ENCODE assay signal across 9 mouse cellular contexts in genomic region chr7:123108058-123109055, GRCm38 (mm10). TPM values are rescaled to one million over a fixed set of nuclear protein-coding genes. Genes with fewer than 3 reads are reported as not detected.
DNase-seq lines count a peak whose midpoint lies in the region; ATAC-seq and TF ChIP-seq lines count a peak whose summit lies in the region.
"Had no signal": no experiment of that assay in that cellular context is flagged by ENCODE, and none has a peak within 500 bp of the region (broad histone marks: within the 10 kb centered on the region; RNA-seq: fewer than 3 reads in every experiment).

No protein-coding gene starts in this region.

- H3K36me3 ChIP-seq in kidney, embryonic 16.5 days (ENCODE audit: insufficient read depth, low read length) = no peaks in the 10 kb centered on the region
- no peaks in the 10 kb centered on the region for H3K36me3 ChIP-seq in kidney, adult 2 months (ENCODE audit: control insufficient read depth, insufficient read depth, low read length)
- H3K36me3 ChIP-seq in CH12.LX (replicated peaks in 1 of 2; ENCODE audit: control insufficient read depth in 1 of 2, insufficient read depth in 1 of 2, low read length in 1 of 2) = no peaks in the 10 kb centered on the region
- H3K36me3 ChIP-seq in liver, embryonic 13.5 days = no peaks in the 10 kb centered on the region
- H3K36me3 ChIP-seq: embryonic facial prominence, embryonic 12.5 days had no signal

- no peak overlapping the region for H3K9ac ChIP-seq in kidney, embryonic 16.5 days (replicated peaks; ENCODE audit: low read length)
- no peak overlapping the region for H3K9ac ChIP-seq in CH12.LX (ENCODE audit: insufficient read depth, low read depth)
- H3K9ac ChIP-seq in liver, embryonic 13.5 days = no peak overlapping the region
- H3K9ac ChIP-seq: embryonic facial prominence, embryonic 12.5 days had no signal

- H3K4me3 ChIP-seq in kidney, embryonic 16.5 days (ENCODE audit: low read length) = no peak overlapping the region
- no peak overlapping the region for H3K4me3 ChIP-seq in kidney, adult 2 months (ENCODE audit: insufficient read depth, low read depth, low read length)
- no peak overlapping the region for H3K4me3 ChIP-seq in CH12.LX (replicated peaks in 1 of 3; ENCODE audit: low read depth in 2 of 3, low read length in 2 of 3, poor library complexity in 1 of 3)
- no peak overlapping the region for H3K4me3 ChIP-seq in liver, embryonic 13.5 days (replicated peaks)
- H3K4me3 ChIP-seq: embryonic facial prominence, embryonic 12.5 days had no signal

- TF ChIP-seq CTCF in kidney, adult 2 months (conservative IDR thresholded peaks at IDR 0.05; ENCODE audit: insufficient read depth, insufficient read length, low read depth, low read length) = no peak
- TF ChIP-seq CTCF in CH12.LX (conservative IDR thresholded peaks at IDR 0.05 in 1 of 2, IDR thresholded peaks at IDR 0.05 in 1 of 2; ENCODE audit: low read depth in 2 of 2, low read length in 2 of 2) = no peak

- DNase-seq in kidney, adult 2 months = no peak
- peak; percentile 88 for DNase-seq in CH12.LX (ENCODE audit: extremely low read depth)
- DNase-seq in brain, adult 2 months (ENCODE audit: low read depth, low spot score) = peak; percentile 90
- DNase-seq in liver, embryonic 13.5 days = no peak
- DNase-seq in thymus, postnatal 25 days = no peak
- DNase-seq in natural killer cell, adult 2 months (ENCODE audit: low spot score in 2 of 2) = no peak
- DNase-seq in ovary, adult 18-20 months (ENCODE audit: low spot score) = no peak

- H3K79me2 ChIP-seq in CH12.LX (replicated peaks; ENCODE audit: control insufficient read depth, extremely low read depth, insufficient read depth, poor library complexity, severe bottlenecking) = no peaks in the 10 kb centered on the region

- TF ChIP-seq POLR2A in kidney, adult 2 months (IDR thresholded peaks at IDR 0.05; ENCODE audit: low read depth, low read length) = no peak
- TF ChIP-seq POLR2A in CH12.LX (IDR thresholded peaks at IDR 0.05; ENCODE audit: low read depth, low read length) = no peak

- dilution Hi-C loops in CH12.LX (cut with MboI; ENCODE audit: extremely low pct_ligation_motif_present, extremely low pct_unique_long_range_greater_than_20kb, low sequenced_read_pairs) = no loop called here

- no peaks in the 10 kb centered on the region for H3K9me3 ChIP-seq in kidney, embryonic 16.5 days (ENCODE audit: low read length)
- no peaks in the 10 kb centered on the region for H3K9me3 ChIP-seq in CH12.LX (replicated peaks; ENCODE audit: low read length)
- no peaks in the 10 kb centered on the region for H3K9me3 ChIP-seq in liver, embryonic 13.5 days (replicated peaks)
- H3K9me3 ChIP-seq: embryonic facial prominence, embryonic 12.5 days had no signal

- no peak for TF ChIP-seq RAD21 in CH12.LX (IDR thresholded peaks at IDR 0.05; ENCODE audit: low read depth, low read length)

- 0 out of 2 replicates have a peak overlapping the region, but pooled peaks have one; percentile 10 for H3K27ac ChIP-seq in kidney, embryonic 16.5 days (ENCODE audit: low read length)
- H3K27ac ChIP-seq in kidney, adult 2 months (ENCODE audit: insufficient read depth, low read depth, low read length) = no peak overlapping the region
- no peak overlapping the region for H3K27ac ChIP-seq in CH12.LX (ENCODE audit: insufficient read depth, low read depth)
- no peak overlapping the region for H3K27ac ChIP-seq in liver, embryonic 13.5 days
- H3K27ac ChIP-seq: embryonic facial prominence, embryonic 12.5 days had no signal

- no peaks in the 10 kb centered on the region for H3K27me3 ChIP-seq in kidney, embryonic 16.5 days (ENCODE audit: insufficient read depth, low read length)
- no peaks in the 10 kb centered on the region; the same call in 1 of the 2 replicates for H3K27me3 ChIP-seq in kidney, adult 2 months (replicated peaks; ENCODE audit: control insufficient read depth, insufficient read depth, low read length)
- peaks cover 3% of the 10 kb centered on the region for H3K27me3 ChIP-seq in CH12.LX (replicated peaks)
- no peaks in the 10 kb centered on the region for H3K27me3 ChIP-seq in liver, embryonic 13.5 days
- H3K27me3 ChIP-seq: embryonic facial prominence, embryonic 12.5 days had no signal

- in situ Hi-C loops in CH12.LX (cut with MboI; ENCODE audit: low pct_ligation_motif_present, low pct_unique_long_range_greater_than_20kb, low sequenced_read_pairs) = no loop called here

- H3K4me2 ChIP-seq in kidney, embryonic 16.5 days (replicated peaks; ENCODE audit: low read depth, low read length) = no peak overlapping the region
- H3K4me2 ChIP-seq in CH12.LX (ENCODE audit: insufficient read depth, low read depth, poor library complexity, severe bottlenecking) = peak overlapping the region; percentile 45; the same call in 1 of the 2 replicates
- H3K4me2 ChIP-seq in liver, embryonic 13.5 days = no peak overlapping the region
- H3K4me2 ChIP-seq: embryonic facial prominence, embryonic 12.5 days had no signal

- WGBS in kidney, embryonic 16.5 days = 65% methylated on average over 13 of the region's 13 CpGs
- 64% methylated on average over 13 of the region's 13 CpGs for WGBS in kidney, adult 2 months
- WGBS in liver, embryonic 13.5 days (ENCODE audit: insufficient replicate concordance) = 46% methylated on average over 13 of the region's 13 CpGs

- peaks cover 21% of the 10 kb centered on the region for H3K4me1 ChIP-seq in kidney, embryonic 16.5 days (ENCODE audit: insufficient read depth, low read length)
- H3K4me1 ChIP-seq in kidney, adult 2 months (ENCODE audit: control insufficient read depth, insufficient read depth, low read length) = no peaks in the 10 kb centered on the region
- H3K4me1 ChIP-seq in CH12.LX (ENCODE audit: control insufficient read depth in 1 of 2, insufficient read depth in 2 of 2) = peaks cover 5 to 26% of the 10 kb centered on the region in 2 experiments
- peaks cover 18% of the 10 kb centered on the region for H3K4me1 ChIP-seq in liver, embryonic 13.5 days (replicated peaks)
- H3K4me1 ChIP-seq: embryonic facial prominence, embryonic 12.5 days had no signal

- TF ChIP-seq EP300 in CH12.LX (IDR thresholded peaks at IDR 0.05; ENCODE audit: low read length) = peak; percentile 75

- peak; percentile 71 for ATAC-seq in kidney, embryonic 16.5 days (ENCODE audit: low FRiP score, low TSS enrichment)
- ATAC-seq in liver, embryonic 13.5 days (ENCODE audit: low read depth) = peak; percentile 51; the same call in 1 of the 2 replicates

TF ChIP-seq in CH12.LX, 34 proteins besides CTCF, POLR2A, EP300 and RAD21:
- TF ChIP-seq JUND (conservative IDR thresholded peaks at IDR 0.05; ENCODE audit: low read depth, low read length) = peak; percentile 91
- TF ChIP-seq USF1 (IDR thresholded peaks at IDR 0.05; ENCODE audit: low read depth, low read length) = no peak
- peak; percentile 89 for TF ChIP-seq IRF4 (IDR thresholded peaks at IDR 0.05; ENCODE audit: low read depth, low read length)
- peak; percentile 89 for TF ChIP-seq JUN (IDR thresholded peaks at IDR 0.05; ENCODE audit: insufficient read depth, low read depth, low read length)
- peak; percentile 83 for TF ChIP-seq MXI1 (IDR thresholded peaks at IDR 0.05; ENCODE audit: low read depth, low read length)
- peak; percentile 84 for TF ChIP-seq MYC (IDR thresholded peaks at IDR 0.05; ENCODE audit: low read depth, low read length)
- peak; percentile 80 for TF ChIP-seq MAX (IDR thresholded peaks at IDR 0.05; ENCODE audit: low read length)
- TF ChIP-seq KAT2A (IDR thresholded peaks at IDR 0.05; ENCODE audit: insufficient replicate concordance, low read length) = no peak
- TF ChIP-seq ETS1 (conservative IDR thresholded peaks at IDR 0.05; ENCODE audit: low read depth, low read length) = peak; percentile 25; the same call in 1 of the 2 replicates
- 0 out of 2 replicates have a peak, but pooled peaks have one; percentile 30 for TF ChIP-seq TCF12 (IDR thresholded peaks at IDR 0.05; ENCODE audit: low read depth, low read length)
- TF ChIP-seq SMC3 (IDR thresholded peaks at IDR 0.05; ENCODE audit: low read depth, low read length) = no peak
TF ChIP-seq in CH12.LX: peak in this region for 8.

RNA-seq across cellular contexts. Expression of gene Tnrc6a, which starts 15.3 kb away (rescaled TPM):
- polyA plus RNA-seq in kidney, embryonic 16.5 days (2015; fragmentation: Nextera tagmentation; extraction: Ambion mirVana) = 34.9 and 47.1 TPM in 2 replicates
- 28.9 and 33.4 TPM in 2 replicates for polyA plus RNA-seq in kidney, adult 2 months (2012; rRNA removed)
- total RNA-seq in CH12.LX (2012; rRNA removed) = 20.1 and 23.8 TPM in 2 replicates
- 13.5 and 16.3 TPM in 2 replicates for total RNA-seq in CH12.LX (2014; rRNA removed)
- polyA plus RNA-seq in CH12.LX (2012; ENCODE audit: insufficient read length, low read depth) = 48.0 and 62.0 TPM in 2 replicates
- 16.0 and 17.7 TPM in 2 replicates for polyA plus RNA-seq in liver, embryonic 13.5 days (2015; fragmentation: Nextera tagmentation; extraction: Ambion mirVana)

Comparison
In these comparisons a context has a peak if more than half of its experiments do, and no peak if none do; other contexts are left out.
1. DNase-seq: peak in CH12.LX (single experiment) and brain, adult 2 months (single experiment); none in kidney, adult 2 months (single experiment), liver, embryonic 13.5 days (single experiment), thymus, postnatal 25 days (single experiment), natural killer cell, adult 2 months (0 of 2) and ovary, adult 18-20 months (single experiment).